Mouse (Mus musculus): Measurements from ENCODE around the gene Nhsl1.

The Nhsl1 gene

DNA sequence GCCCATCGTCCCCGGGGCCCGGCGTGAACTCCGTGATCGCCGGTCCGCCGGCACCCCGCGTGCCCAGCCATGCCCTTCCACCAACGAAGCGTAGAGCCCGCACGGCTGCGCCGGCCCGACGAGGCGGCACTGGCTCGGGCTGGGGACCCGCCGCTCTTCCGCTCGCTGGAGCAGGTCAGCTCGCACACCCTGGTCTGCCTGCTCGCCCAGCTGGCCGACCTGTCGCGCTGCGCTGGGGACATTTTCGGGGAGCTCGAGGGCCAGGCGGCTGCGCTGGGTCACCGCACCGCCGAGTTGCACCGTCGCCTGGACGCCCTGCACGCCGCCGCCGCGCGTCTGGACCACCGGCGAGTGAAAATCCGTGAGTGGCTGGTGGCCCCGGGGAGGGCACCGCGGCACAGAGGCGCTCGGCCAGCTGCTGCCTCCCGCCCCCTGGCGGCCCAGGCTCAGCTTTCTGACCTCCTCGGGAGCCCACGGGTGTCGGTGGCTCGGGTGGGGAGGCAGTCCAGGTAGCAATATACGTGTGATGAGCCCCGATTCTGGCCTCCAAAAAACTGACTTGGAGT lies at the start of gene Nhsl1:
Gene Nhsl1 (plus strand): TSS at position 70 of the 566 bp plus-strand sequence.
- no peak for DNase-seq (ENCODE audit: low read depth, low spot score)

DNA sequence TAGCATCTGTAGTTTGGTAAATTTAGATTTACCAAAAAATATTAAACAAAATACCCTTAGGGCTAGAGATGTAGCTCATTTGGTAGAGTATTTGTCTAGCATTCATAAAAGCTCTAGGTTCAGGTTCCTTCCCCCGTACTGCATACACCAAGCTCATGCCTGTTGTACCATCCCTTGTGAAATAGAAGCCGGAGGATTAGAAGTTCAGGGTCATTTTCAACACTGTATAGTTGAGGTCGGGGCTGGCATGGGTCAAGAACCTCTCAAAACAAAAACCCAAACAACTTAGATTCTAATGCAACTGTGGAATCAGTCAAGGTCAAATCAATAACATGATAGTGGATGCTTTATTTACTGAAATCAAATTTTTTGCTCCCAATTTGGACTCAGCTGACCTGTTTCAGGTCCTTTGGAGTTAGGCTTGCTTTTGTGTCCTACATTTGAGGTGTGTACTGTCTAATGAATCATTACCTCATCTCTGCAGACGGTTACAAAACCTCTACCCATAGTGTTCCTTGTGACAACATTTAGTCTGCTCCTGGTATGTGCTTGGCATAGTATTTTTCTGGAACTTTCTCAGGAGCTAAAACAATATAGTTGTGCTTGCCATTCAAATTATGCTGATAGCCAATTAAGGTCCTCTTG lies 42.6 kb upstream of the Nhsl1 start:
- DNase-seq (ENCODE audit: low read depth, low spot score), result no peak

DNA sequence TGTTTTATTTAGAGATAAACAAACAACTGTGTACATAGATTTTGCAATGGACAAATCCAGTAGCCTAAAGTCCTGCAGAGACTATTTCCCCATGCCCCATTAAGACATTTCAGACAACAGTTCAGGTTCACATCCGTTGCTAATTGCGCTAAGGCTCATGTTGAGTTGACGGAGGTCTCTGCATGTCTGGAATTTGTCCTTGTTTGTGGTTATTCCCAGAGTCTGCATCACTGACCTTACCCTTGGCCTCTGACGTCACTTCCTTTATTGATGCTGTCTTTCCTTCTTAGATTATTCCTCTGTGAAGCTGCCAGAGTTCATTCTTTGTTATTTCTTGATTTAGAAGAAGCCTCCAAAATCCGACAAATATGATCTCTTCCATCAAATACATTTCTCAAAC lies 34.8 kb upstream of the Nhsl1 start:
- DNase-seq (ENCODE audit: low read depth, low spot score), result no peak

DNA sequence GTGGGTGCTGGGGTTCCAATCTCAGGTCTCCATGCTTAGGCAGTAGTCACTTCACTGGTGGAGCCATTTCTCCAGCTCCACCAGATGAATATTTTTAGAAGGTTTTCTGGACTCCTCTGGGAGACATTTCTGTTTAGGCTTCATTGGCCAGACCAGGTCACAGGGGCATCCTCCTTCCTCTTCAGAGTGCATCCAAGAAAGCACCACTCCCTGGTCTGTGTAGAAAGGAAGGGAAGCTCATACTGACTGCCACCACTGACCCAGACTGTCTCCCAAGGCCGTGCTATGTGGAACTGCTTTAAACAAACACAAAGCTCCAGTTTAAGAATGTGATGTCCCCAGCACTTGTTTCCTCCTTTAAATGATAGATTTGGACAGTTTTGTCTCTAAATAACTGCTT lies 29.3 kb upstream of the Nhsl1 start:
- no peak for DNase-seq (ENCODE audit: low read depth, low spot score)

DNA sequence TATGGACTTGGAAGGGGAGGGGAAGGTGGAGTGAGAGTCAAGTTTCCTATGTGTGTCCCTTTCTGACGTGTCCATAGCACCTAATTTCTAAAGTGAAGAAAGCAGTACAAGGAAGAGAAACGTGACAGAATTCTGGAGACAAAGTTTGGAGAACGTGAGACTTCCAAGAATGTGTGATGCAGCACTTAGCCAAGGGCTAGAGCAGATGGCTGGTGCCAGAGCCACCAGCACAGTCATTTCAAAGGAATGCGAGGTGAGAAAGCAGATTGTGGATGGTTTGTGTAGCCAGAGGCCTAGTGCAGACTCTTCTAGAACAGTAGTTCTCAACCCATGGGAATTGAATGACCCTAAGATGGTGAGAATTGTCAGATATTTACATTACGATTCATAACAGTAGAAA lies 13.7 kb upstream of the Nhsl1 start:
- no peak for DNase-seq (ENCODE audit: low read depth, low spot score)

DNA sequence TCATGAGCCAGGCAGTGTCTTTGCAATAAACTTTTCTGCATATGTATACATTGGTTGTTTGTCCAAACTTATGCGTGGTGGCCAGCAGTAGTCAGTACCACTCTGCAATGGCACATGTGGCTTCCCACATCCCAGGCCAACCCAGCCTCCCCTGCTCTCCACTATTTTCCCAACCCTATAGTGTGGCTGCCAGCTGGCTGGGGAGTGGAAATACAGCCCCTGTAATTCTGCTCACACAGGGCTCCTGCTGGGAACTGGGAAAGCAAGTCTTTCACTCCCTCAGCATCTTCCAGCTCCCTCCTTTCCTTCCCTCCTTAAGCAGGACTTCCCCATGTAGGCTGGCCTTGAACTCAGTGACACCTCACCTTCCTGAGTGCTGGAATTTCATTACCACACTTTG lies 3.7 kb upstream of the Nhsl1 start:
- DNase-seq (ENCODE audit: low read depth, low spot score), result no peak

DNA sequence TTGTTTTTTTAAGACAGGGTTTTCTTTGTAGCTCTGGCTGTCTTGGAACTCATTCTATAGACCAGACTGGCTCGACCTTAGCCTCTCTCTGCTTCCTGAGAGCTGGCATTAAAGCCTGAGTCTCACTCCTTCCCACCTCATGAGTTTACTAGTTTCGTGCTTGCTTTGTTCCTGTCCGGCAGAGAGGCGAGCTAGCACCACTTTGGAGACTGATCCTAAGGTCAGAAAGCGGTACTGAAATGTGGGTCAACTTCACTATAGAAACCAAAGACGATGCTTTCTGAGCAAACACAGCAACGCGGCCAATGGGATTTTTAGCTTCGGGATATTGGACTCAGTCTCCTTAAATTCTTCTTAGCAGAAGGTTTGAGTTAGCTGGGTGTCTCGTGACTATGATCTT lies 1.3 kb upstream of the Nhsl1 start:
- DNase-seq (ENCODE audit: low read depth, low spot score), result no peak

DNA sequence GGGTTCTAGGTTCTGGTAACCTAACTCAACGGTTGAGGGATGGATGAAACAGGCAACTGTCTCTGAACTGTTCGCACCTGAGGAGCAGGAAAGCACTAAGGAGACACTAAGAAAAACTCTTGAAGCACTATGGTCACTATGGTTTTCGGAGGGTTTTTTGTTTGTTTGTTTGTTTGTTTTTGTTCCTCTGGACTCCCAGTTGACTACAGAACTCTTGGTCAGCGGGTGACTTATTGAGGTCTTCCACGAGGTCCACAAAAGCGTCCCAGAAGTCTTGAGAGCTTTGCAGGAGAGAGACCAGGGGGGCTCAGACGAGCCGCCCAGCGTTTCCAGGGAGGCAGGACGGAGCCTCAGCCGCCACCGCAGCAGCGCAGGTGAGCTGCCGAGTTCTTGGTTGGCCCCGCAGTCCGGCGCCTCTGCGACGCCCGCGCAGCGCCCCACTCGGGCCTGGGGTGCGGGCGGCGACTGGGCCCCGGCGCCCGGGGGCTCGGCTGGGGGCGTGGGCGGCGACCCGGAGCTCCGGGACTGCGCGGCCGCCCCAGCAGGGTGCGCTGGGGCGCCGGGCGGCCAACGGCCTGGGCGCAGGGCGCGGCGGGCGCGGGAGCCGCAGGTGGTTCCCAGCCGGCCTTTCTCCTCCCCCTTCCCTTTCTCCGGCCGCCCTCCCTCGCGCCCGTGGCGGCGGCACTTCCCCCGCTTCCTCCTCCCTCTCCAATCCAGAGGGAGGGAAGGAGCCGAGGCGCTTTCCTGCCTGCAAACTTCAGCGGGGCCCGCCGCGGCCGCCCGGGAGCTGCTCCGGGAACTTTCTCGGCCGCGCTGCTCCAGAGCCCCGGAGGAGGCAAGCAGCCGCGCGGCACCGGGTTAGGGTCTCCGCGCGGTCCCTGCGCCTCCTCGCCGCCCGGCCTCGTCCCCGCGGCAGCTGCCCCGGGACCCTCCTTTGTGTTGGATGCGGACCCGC lies 547 bp upstream of the Nhsl1 start:
- peak; percentile 60 for DNase-seq (ENCODE audit: low read depth, low spot score)

DNA sequence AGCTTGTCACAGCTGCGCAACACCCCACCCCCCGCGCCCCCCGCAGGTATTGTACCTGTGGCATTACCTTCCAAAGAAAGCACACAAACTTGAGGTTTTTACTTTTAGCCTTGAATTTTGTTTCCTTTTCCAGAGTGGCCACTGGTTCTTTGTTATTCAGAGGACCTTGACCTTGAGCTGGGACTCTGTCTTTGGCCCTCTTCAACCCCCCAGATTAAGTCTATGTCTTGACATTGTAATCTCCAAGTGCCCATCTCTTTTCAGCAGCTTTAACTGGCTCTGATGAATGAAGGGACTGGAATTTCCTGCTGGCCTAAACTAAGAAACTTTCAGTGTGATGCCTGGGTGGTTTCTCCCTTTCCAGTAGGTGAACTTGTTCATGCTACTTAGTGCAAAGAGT lies 906 bp downstream of the Nhsl1 start:
- peak; percentile 60 for DNase-seq (ENCODE audit: low read depth, low spot score)

DNA sequence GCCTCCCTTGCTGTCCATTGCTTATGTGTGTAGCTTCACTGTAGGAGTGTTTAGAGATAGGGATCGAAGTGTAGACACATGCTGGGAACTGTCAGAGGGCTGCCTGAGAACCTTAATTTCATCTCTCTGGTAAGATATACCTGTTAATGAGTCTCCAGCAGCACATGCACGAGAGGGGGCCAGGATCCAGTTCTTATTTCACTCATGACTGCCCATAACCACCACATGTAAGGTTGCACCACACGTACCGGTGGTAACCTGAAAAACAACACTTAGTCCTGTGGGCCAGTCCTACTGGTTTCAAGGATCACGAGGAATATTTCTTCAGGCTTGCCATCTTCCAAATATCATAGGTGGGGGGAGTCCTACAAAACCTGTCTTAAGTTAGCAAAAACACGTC lies 3.1 kb downstream of the Nhsl1 start:
- no peak for DNase-seq (ENCODE audit: low read depth, low spot score)

DNA sequence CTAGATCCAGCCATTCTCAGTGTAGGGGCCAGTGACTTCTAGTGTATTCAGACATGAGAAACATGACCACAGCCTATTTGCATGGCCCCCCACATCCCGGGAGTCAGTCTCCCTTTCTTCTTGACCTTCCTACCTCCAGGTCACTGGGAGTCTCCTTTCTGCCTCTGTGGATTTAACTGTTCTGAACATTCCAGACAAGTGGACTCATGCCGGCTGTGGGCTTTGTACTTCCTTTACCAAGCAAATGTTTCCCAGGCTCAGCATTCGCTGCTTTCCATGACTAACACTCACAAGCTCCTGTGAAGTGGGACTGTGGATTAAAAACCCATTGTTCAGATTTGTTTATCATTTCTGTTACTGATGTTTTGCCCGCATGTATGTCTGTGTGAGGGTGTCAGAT lies 4.9 kb downstream of the Nhsl1 start:
- DNase-seq (ENCODE audit: low read depth, low spot score), result peak; percentile 53

DNA sequence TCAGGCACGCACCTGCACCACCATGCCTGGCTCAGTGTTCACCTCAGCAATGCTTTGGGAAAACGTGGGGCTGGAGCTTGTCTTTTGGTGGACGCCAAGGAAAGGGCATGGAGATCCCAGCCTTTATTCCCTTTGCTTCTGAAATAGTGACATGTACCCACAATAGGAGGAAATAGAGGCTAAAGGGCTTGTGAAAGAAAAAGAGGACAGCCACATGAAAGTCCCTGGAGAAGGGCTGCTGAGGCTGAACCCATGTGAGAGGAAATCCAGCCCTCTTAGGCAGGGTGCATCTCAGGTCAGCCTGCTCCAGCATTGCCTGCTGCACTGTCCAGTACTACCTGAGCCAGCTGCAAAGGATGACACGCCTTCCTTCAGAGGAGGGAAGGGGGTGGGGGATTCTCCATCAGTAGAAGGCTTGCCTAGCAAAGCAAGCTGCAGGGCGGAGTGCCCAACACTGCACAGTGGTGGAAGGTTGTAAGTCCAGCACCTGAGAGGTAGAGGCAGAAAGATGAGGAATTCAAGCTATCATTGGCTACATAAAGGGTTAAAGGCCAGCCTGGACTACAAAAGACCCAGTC lies 9.6 kb downstream of the Nhsl1 start:
- DNase-seq (ENCODE audit: low read depth, low spot score), result peak; percentile 19

DNA sequence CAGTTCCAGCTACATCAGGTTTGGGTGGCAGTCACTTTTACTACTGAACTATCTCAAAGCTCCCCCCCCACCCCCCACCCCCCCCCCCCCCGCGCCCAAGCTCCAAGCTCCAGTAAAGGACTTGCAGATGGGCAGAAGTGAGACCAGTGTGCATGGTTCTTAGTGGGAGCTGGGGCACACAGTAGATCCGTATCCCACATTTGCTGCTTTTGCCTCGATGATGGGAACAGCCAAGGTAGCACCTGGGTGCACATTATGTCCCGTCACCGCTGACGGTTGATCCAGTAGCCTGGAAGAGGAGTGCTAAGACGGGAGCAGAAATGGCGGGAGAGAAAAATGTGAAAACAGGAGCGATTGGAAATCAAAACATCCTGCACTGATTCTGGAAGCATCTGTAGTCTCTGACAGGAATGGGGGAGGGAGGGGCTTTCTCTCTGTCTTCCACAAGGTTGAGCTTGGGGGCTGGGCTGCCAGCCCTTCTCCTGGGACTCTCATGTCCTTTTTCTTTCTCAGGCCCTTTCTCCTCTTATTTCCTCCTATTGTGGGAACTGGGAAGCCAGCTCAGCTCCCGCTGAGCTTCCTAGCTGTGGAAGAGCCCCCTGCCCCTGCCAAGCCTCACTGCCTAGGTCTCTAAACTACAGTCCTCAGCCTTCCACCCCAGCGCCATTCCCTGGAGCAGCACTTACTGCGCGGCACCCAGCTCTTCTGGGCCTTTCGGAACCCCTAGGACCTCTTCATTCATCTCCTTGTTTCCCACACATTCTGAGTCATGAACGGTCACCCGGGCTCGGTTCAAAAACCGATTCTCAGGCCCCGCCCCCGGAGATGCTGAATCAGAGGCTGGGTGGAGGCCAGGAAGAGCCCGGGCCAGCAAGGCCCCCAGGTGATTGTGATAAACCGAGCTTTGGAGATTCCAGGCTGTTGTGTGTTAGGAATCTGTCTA lies 10.6 kb downstream of the Nhsl1 start:
- DNase-seq (ENCODE audit: low read depth, low spot score), result peak; percentile 54

DNA sequence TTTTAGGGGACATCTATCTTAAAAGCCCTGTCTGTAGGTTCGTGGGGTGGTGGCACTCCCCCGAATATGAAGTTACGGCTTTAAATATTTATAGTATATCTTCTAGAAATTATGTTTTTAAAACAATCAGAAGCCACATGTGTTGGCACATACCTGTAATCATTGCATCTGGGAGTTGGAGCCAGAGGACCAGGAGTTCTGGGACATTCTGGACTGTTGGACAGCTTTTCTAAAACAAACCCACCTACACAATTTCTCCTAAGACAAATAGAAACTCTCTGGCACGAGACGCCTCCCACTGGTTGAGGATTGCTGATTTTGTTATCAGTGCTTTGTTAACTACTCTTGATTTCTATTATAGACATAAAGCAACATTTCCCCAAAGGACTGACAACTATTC lies 11.7 kb downstream of the Nhsl1 start:
- DNase-seq (ENCODE audit: low read depth, low spot score), result no peak

DNA sequence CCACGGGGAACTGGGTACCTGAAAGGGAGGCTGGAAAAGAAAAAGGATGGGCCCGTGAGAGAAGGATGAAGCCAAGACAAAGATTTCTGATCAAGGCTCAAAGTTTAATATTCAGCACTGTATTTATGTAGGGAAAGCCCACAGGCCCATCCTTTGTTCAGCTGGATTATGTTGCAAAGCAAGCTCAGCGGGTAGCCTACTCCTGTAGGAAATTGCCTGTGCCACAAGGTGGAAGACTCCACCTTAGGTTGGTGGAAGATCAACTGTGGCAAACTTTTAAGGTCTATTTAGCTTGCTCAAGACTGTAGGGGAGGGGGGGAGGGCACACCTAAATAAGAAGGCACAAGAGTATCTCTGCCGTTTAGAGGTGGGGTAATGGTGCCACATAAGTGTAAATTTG lies 14.8 kb downstream of the Nhsl1 start:
- peak; percentile 92 for DNase-seq (ENCODE audit: low read depth, low spot score)

DNA sequence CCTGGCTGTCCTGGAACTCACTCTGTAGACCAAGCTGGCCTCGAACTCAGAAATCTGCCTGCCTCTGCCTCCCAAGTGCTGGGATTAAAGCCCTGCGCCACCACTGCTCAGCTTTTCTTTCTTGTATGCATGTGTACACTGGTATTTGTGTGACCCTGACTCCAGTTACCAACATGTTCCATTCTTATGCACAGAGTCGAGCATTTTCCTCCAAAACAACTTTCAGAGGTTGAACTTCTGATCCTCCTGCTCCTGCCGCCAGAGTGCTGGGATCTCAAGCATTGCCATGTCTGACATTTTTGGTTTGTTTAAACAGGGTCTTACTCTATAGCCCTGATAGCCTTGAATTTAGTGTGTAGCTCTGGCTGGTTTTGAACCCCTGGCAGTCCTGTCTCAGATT lies 15.4 kb downstream of the Nhsl1 start:
- DNase-seq (ENCODE audit: low read depth, low spot score), result peak; percentile 48

DNA sequence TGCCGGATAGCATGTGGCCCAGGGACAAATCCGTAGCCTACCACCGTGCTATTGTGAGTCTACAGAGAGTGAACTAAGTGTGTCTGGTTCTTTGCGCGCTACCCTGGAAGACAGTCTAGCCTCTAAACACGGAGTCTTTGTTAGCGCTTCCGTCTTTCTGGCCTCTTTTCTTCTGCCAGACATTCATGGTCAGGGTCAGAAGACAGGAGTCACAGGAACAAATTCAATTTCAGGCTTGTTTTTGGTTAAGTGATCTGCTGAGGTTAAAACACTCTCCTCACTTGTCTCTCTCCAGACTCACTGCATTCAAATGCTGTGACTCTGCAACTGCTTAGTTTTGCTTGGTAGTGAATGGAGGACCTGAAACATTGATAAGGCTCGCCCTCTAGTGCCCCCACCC lies 15.9 kb downstream of the Nhsl1 start:
- no peak for DNase-seq (ENCODE audit: low read depth, low spot score)

DNA sequence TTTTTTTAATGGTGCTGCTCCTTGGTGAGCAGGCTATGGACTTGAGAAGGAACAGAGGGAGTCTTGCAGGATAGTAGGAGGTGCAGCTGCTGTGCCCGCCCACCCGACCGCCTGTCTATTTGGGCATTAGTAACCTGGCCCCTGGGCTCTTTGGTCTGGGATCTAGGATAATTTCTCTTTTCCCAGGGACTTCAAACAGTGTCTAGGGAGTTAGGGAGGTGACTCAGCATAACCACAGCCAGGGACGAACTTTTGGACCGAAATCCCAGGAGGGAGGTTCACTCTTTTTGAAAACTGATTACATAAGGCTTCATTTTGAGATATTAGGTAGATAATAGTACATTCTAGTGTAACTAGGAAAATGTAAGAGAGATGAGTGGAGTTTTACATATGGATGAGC lies 18.9 kb downstream of the Nhsl1 start:
- DNase-seq (ENCODE audit: low read depth, low spot score), result no peak

DNA sequence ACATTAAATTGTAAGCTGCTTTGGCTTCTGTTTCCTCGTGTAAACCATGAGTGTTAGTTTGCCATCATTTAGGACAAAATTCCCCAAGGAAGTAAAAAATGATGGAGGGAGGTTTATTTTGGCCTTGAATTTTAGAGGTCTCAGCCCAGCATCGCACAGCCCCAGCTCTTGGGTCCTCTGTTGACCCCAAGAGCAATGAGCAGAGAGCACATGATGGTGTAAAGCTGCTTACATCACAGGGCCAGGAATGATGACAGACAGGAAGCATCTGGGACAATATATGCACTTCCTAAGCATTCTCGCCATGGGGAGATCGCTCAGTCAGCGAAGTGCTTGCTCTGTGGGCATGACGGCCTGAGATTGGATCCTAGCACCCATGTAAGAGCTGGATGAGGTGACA lies 20.6 kb downstream of the Nhsl1 start:
- DNase-seq (ENCODE audit: low read depth, low spot score), result no peak

DNA sequence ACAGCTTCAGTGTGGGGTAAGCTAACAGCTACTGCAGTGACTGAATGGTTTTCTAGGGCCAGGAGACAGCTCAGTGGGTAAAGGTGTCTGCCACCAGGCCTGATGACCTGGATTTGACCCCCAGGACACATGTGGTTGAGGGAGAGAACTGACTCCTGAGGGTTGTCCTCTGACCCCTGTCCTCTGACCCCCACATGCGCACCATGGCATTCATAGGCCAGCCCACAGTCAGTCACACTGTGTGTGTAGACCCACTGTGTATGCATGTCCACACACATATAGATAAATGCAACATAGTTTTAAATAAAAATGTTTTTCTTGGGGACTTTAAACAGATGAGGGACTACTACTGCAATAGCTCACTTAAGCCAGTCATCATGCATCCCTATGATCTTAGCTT lies 22.1 kb downstream of the Nhsl1 start:
- no peak for DNase-seq (ENCODE audit: low read depth, low spot score)

DNA sequence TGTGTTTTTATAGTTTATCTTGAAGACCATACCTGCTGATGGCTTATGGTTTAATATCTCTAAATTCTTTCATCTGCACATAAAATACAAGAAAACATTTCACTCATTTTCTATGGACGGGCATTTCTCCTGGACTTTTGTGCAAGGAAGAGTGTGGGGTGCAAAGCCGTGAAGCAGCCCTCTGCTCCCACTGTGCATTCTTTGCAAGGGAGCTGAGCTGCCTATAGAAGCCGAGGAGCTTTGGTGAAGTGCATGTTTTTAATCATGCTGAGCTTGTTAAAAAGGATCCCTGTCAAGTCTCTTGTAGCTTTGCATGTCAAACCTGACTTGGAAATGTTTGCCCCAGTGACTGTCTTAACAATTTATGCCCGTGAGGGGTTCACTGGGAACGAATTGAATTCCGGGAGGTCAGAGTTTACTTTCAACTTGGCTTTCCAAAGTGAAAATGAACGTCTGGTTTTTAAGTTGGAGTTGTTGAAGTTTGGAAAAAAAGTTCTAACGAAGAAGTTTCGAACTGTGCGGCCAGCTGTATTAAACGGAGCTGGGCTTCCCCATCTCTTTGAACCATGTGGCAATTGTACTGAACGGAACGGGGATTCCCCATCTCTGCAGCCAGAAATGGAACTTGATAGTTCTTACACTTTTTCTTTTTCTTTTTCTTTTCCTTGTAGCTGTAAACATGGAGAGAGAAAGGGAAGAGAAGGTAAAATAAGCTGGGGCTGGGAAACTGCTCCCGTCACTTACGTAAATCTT lies 22.8 kb downstream of the Nhsl1 start:
- no peak for DNase-seq (ENCODE audit: low read depth, low spot score)
